27 mouse cellular contexts compared by ENCODE assay signal in genomic region chr9:26092061-26092687, GRCm38 (mm10).
DNase-seq lines count a peak whose midpoint lies in the region; ATAC-seq and TF ChIP-seq lines count a peak whose summit lies in the region.
"Had no signal": no experiment of that assay in that cellular context is flagged by ENCODE, and none has a peak within 500 bp of the region (broad histone marks: within the 10 kb centered on the region; RNA-seq: fewer than 3 reads in every experiment).

No protein-coding gene starts in this region.

- WGBS in hindbrain, postnatal 0 days, result 47% methylated on average over 10 of the region's 10 CpGs
- 51% methylated on average over 10 of the region's 10 CpGs for WGBS in hindbrain, embryonic 14.5 days
- WGBS in forebrain, embryonic 13.5 days, result 24% methylated on average over 10 of the region's 10 CpGs
- WGBS in forebrain, embryonic 16.5 days, result 21% methylated on average over 10 of the region's 10 CpGs

- no peaks in the 10 kb centered on the region for H3K9me3 ChIP-seq in hindbrain, postnatal 0 days (ENCODE audit: low read length)
- H3K9me3 ChIP-seq in hindbrain, embryonic 14.5 days (ENCODE audit: control insufficient read depth, low read length), result no peaks in the 10 kb centered on the region
- no peaks in the 10 kb centered on the region for H3K9me3 ChIP-seq in forebrain, embryonic 13.5 days (replicated peaks)
- no peaks in the 10 kb centered on the region for H3K9me3 ChIP-seq in forebrain, embryonic 16.5 days (ENCODE audit: control insufficient read depth, low read length)
- H3K9me3 ChIP-seq: embryonic facial prominence, embryonic 15.5 days; intestine, embryonic 15.5 days; limb, embryonic 10.5 days; limb, embryonic 15.5 days; liver, embryonic 13.5 days; stomach, embryonic 15.5 days had no signal

- H3K4me1 ChIP-seq in hindbrain, postnatal 0 days (ENCODE audit: insufficient read depth, low read length), result no peaks in the 10 kb centered on the region
- no peaks in the 10 kb centered on the region for H3K4me1 ChIP-seq in hindbrain, embryonic 14.5 days (replicated peaks; ENCODE audit: control insufficient read depth, insufficient read depth, low read length)
- peaks cover 8% of the 10 kb centered on the region for H3K4me1 ChIP-seq in forebrain, embryonic 13.5 days
- H3K4me1 ChIP-seq in forebrain, embryonic 16.5 days (replicated peaks; ENCODE audit: control insufficient read depth, insufficient read depth, low read length), result peaks cover 8% of the 10 kb centered on the region
- H3K4me1 ChIP-seq: embryonic facial prominence, embryonic 15.5 days; heart, embryonic 12.5 days; intestine, embryonic 15.5 days; limb, embryonic 10.5 days; limb, embryonic 15.5 days; liver, embryonic 13.5 days; stomach, embryonic 15.5 days had no signal

- peak; percentile 1 for DNase-seq in hindbrain, postnatal 0 days (ENCODE audit: low spot score)
- no peak for DNase-seq in hindbrain, embryonic 14.5 days (ENCODE audit: low spot score)
- no peak for DNase-seq in frontal cortex, postnatal 14 days (ENCODE audit: low spot score in 2 of 2)
- DNase-seq in MN1 (ENCODE audit: low spot score), result no peak
- DNase-seq: adrenal gland, postnatal 10 days; B cell, adult 2 months; cerebellum, adult 11-12 months; cerebellum, adult 9-11 months; gastrocnemius, adult 2 months; heart, adult 2 months; heart, postnatal 4 days; kidney, adult 2 months; layer of hippocampus, postnatal 36 days; liver, embryonic 13.5 days; lung, adult 18-20 months; lung, postnatal 4 days; right cerebral cortex, postnatal 25 days had no signal

- H3K9ac ChIP-seq in hindbrain, postnatal 0 days (replicated peaks; ENCODE audit: low read length), result no peak overlapping the region
- no peak overlapping the region for H3K9ac ChIP-seq in hindbrain, embryonic 14.5 days
- no peak overlapping the region for H3K9ac ChIP-seq in forebrain, embryonic 13.5 days
- no peak overlapping the region for H3K9ac ChIP-seq in forebrain, embryonic 16.5 days (replicated peaks; ENCODE audit: low read depth, low read length)
- H3K9ac ChIP-seq: embryonic facial prominence, embryonic 15.5 days; heart, embryonic 12.5 days; intestine, embryonic 15.5 days; limb, embryonic 15.5 days; liver, embryonic 13.5 days; stomach, embryonic 15.5 days had no signal

- ATAC-seq in hindbrain, postnatal 0 days, result no peak
- ATAC-seq in hindbrain, embryonic 14.5 days (ENCODE audit: low FRiP score), result no peak; the same call in 1 of the 2 replicates
- peak; percentile 69; the same call in 1 of the 2 replicates for ATAC-seq in forebrain, embryonic 13.5 days
- peak; percentile 71 for ATAC-seq in forebrain, embryonic 16.5 days
- ATAC-seq: hindbrain, embryonic 16.5 days; intestine, embryonic 15.5 days; lung, postnatal 0 days had no signal

- peak overlapping the region; percentile 21; the same call in 1 of the 2 replicates for H3K4me2 ChIP-seq in hindbrain, postnatal 0 days (ENCODE audit: low read depth, low read length)
- no peak overlapping the region for H3K4me2 ChIP-seq in hindbrain, embryonic 14.5 days (replicated peaks)
- peak overlapping the region; percentile 27 for H3K4me2 ChIP-seq in forebrain, embryonic 13.5 days
- H3K4me2 ChIP-seq in forebrain, embryonic 16.5 days (ENCODE audit: low read length), result peak overlapping the region; percentile 5; the same call in 1 of the 2 replicates
- H3K4me2 ChIP-seq: embryonic facial prominence, embryonic 15.5 days; heart, embryonic 12.5 days; intestine, embryonic 15.5 days; limb, embryonic 15.5 days; liver, embryonic 13.5 days; stomach, embryonic 15.5 days had no signal

- H3K27ac ChIP-seq in hindbrain, postnatal 0 days, result no peak overlapping the region
- H3K27ac ChIP-seq in hindbrain, embryonic 14.5 days, result no peak overlapping the region
- H3K27ac ChIP-seq in forebrain, embryonic 13.5 days, result no peak overlapping the region
- H3K27ac ChIP-seq in forebrain, embryonic 16.5 days (ENCODE audit: low read length), result no peak overlapping the region
- H3K27ac ChIP-seq: embryonic facial prominence, embryonic 15.5 days; gastrocnemius, adult 2 months; heart, adult 2 months; intestine, embryonic 15.5 days; limb, embryonic 10.5 days; limb, embryonic 15.5 days; liver, embryonic 13.5 days; stomach, embryonic 15.5 days had no signal

- H3K4me3 ChIP-seq in hindbrain, postnatal 0 days (ENCODE audit: low read length), result no peak overlapping the region
- no peak overlapping the region for H3K4me3 ChIP-seq in hindbrain, embryonic 14.5 days (replicated peaks; ENCODE audit: low read length)
- H3K4me3 ChIP-seq in forebrain, embryonic 13.5 days, result no peak overlapping the region
- no peak overlapping the region for H3K4me3 ChIP-seq in forebrain, embryonic 16.5 days (replicated peaks; ENCODE audit: low read length)
- H3K4me3 ChIP-seq: embryonic facial prominence, embryonic 15.5 days; gastrocnemius, adult 2 months; heart, adult 2 months; heart, embryonic 12.5 days; intestine, embryonic 15.5 days; limb, embryonic 10.5 days; limb, embryonic 15.5 days; liver, embryonic 13.5 days; stomach, embryonic 15.5 days had no signal

- H3K27me3 ChIP-seq in hindbrain, postnatal 0 days (ENCODE audit: insufficient read depth, low read length), result no peaks in the 10 kb centered on the region
- no peaks in the 10 kb centered on the region for H3K27me3 ChIP-seq in hindbrain, embryonic 14.5 days (ENCODE audit: control insufficient read depth, insufficient read depth, low read length)
- no peaks in the 10 kb centered on the region for H3K27me3 ChIP-seq in forebrain, embryonic 13.5 days
- H3K27me3 ChIP-seq in forebrain, embryonic 16.5 days (replicated peaks; ENCODE audit: control insufficient read depth, insufficient read depth, low read length), result no peaks in the 10 kb centered on the region
- H3K27me3 ChIP-seq: embryonic facial prominence, embryonic 15.5 days; heart, embryonic 12.5 days; intestine, embryonic 15.5 days; limb, embryonic 15.5 days; liver, embryonic 13.5 days; stomach, embryonic 15.5 days had no signal

- H3K36me3 ChIP-seq in hindbrain, postnatal 0 days (ENCODE audit: insufficient read depth, low read length), result no peaks in the 10 kb centered on the region
- H3K36me3 ChIP-seq in hindbrain, embryonic 14.5 days (replicated peaks; ENCODE audit: control insufficient read depth, insufficient read depth), result no peaks in the 10 kb centered on the region
- H3K36me3 ChIP-seq in forebrain, embryonic 13.5 days (ENCODE audit: poor library complexity, severe bottlenecking), result no peaks in the 10 kb centered on the region
- no peaks in the 10 kb centered on the region for H3K36me3 ChIP-seq in forebrain, embryonic 16.5 days (ENCODE audit: control insufficient read depth, insufficient read depth)
- H3K36me3 ChIP-seq: embryonic facial prominence, embryonic 15.5 days; heart, embryonic 12.5 days; intestine, embryonic 15.5 days; limb, embryonic 10.5 days; limb, embryonic 15.5 days; liver, embryonic 13.5 days; stomach, embryonic 15.5 days had no signal

- no peak for TF ChIP-seq CTCF in hindbrain, postnatal 0 days (IDR thresholded peaks at IDR 0.05; ENCODE audit: low read depth)

Comparison
In these comparisons a context has a peak if more than half of its experiments do, and no peak if none do; other contexts are left out.
1. ATAC-seq: peak in forebrain, embryonic 13.5 days (single experiment) and forebrain, embryonic 16.5 days (single experiment); none in hindbrain, postnatal 0 days (single experiment) and hindbrain, embryonic 14.5 days (single experiment).